Mouse (Mus musculus) CH12.LX (cell line): ENCODE data around the gene Vapb.

Experiments used
- CTCF ChIP-seq, 2 experiments: IDR thresholded peaks in 1 of 2; conservative IDR thresholded peaks in 1 of 2; 2 replicates each; pipeline ENCODE4 v1.5.1; 2011 to 2012; ENCODE audit warnings: low read depth in 2 of 2, low read length in 2 of 2, improper control_type of control experiment in 1 of 2, inconsistent platforms in 1 of 2, mild to moderate bottlenecking in 1 of 2, moderate library complexity in 1 of 2
- E2F4 ChIP-seq: IDR thresholded peaks from 2 replicates; pipeline ENCODE4 v1.6.1; 2011; ENCODE audit warnings: low read depth, low read length, improper control_type of control experiment; ENCODE audit not compliant: insufficient replicate concordance
- ELF1 ChIP-seq: IDR thresholded peaks from 2 replicates; pipeline ENCODE4 v1.6.1; 2014; ENCODE audit warnings: low read depth, mild to moderate bottlenecking, inconsistent platforms, low read length, improper control_type of control experiment
- EP300 ChIP-seq: IDR thresholded peaks from 2 replicates; pipeline ENCODE4 v1.6.1; 2011; ENCODE audit warnings: low read length, improper control_type of control experiment
- JUND ChIP-seq: conservative IDR thresholded peaks from 2 replicates; pipeline ENCODE4 v1.6.1; 2011; ENCODE audit warnings: low read depth, low read length, improper control_type of control experiment
- POLR2A ChIP-seq: IDR thresholded peaks from 2 replicates; pipeline ENCODE4 v1.6.1; 2011; ENCODE audit warnings: low read depth, mild to moderate bottlenecking, improper control_type of control experiment, low read length
- USF1 ChIP-seq: IDR thresholded peaks from 2 replicates; pipeline ENCODE4 v1.6.1; 2014; ENCODE audit warnings: low read depth, mild to moderate bottlenecking, inconsistent platforms, low read length, improper control_type of control experiment
- USF2 ChIP-seq: conservative IDR thresholded peaks from 2 replicates; pipeline ENCODE4 v1.6.1; 2011; ENCODE audit warnings: low read depth, low read length, improper control_type of control experiment

- TF ChIP-seq E2F4 (no peak), ELF1 (no peak), JUND (no peak), USF1 (no peak), USF2 (no peak), POLR2A (no peak), EP300 (no peak), CTCF (conservative IDR thresholded peaks at IDR 0.05 in 1 of 2, IDR thresholded peaks at IDR 0.05 in 1 of 2; ENCODE audit: low read depth in 2 of 2, low read length in 2 of 2) (no peak)
Measured at GRCm38 (mm10) chr2:173713241-173713640, 24.1 kb upstream of the Vapb start.
